Mouse (Mus musculus): ENCODE measurements at regions not wholly inside any gene's neighbourhood (a gene's known extent, or its start where the extent isn't known, plus 50 kb on each side); places are given as distances from the start of the nearest gene placed in this dataset.
"Not testable (repeated sequence)": the region's sequence is repeated elsewhere in the genome, so short reads cannot be mapped to it uniquely, and the experiment has no call there.

- in situ Hi-C loops (cut with MboI, MseI), result loop anchor here (10.0 kb wide), 1 partner anchor 408 kb away; no protein-coding TSS in a partner anchor
These were observed 67.2 kb downstream of the Qdpr start for GRCm38 (mm10) chr5:45382804-45383203.

- in situ Hi-C loops (cut with MboI, MseI), result no loop called here
These were observed 71.5 kb downstream of the Qdpr start for GRCm38 (mm10) chr5:45378486-45378885.

GRCm38 (mm10) chr5:45373069-45373468, 77.0 kb downstream of the Qdpr start:
- in situ Hi-C loops (cut with MboI, MseI), result no loop called here

- in situ Hi-C loops (cut with MboI, MseI), result no loop called here
These were observed 81.6 kb downstream of the Qdpr start for GRCm38 (mm10) chr5:45368451-45368850.

- in situ Hi-C loops (cut with MboI, MseI), result no loop called here
These were observed 89.8 kb downstream of the Qdpr start for GRCm38 (mm10) chr5:45360189-45360588.

- in situ Hi-C loops (cut with MboI, MseI), result no loop called here
These were observed 109.6 kb downstream of the Qdpr start for GRCm38 (mm10) chr5:45340411-45340810.

- in situ Hi-C loops (cut with MboI, MseI), result no loop called here
These were observed 113.2 kb downstream of the Qdpr start for GRCm38 (mm10) chr5:45336801-45337200.

- in situ Hi-C loops (cut with MboI, MseI), result not testable (repeated sequence)
These were observed 125.6 kb downstream of the Qdpr start for GRCm38 (mm10) chr5:45324468-45324867.

GRCm38 (mm10) chr5:45323500-45323899, 126.5 kb downstream of the Qdpr start:
- in situ Hi-C loops (cut with MboI, MseI), result no loop called here

- in situ Hi-C loops (cut with MboI, MseI), result no loop called here
These were observed 132.0 kb downstream of the Qdpr start for GRCm38 (mm10) chr5:45318026-45318425.

- in situ Hi-C loops (cut with MboI, MseI), result no loop called here
These were observed 148.9 kb downstream of the Qdpr start for GRCm38 (mm10) chr5:45301120-45301519.

- in situ Hi-C loops (cut with MboI, MseI), result no loop called here
These were observed 151.2 kb downstream of the Qdpr start for GRCm38 (mm10) chr5:45298872-45299271.

GRCm38 (mm10) chr5:45295134-45295533, 154.9 kb downstream of the Qdpr start:
- in situ Hi-C loops (cut with MboI, MseI), result no loop called here

- in situ Hi-C loops (cut with MboI, MseI), result no loop called here
These were observed 157.0 kb downstream of the Qdpr start for GRCm38 (mm10) chr5:45292833-45293546.

GRCm38 (mm10) chr5:45292383-45292782, 157.7 kb downstream of the Qdpr start:
- in situ Hi-C loops (cut with MboI, MseI), result no loop called here

GRCm38 (mm10) chr5:45291752-45292151, 158.3 kb downstream of the Qdpr start:
- in situ Hi-C loops (cut with MboI, MseI), result no loop called here

- in situ Hi-C loops (cut with MboI, MseI), result no loop called here
These were observed 158.8 kb downstream of the Qdpr start for GRCm38 (mm10) chr5:45291276-45291675.

GRCm38 (mm10) chr5:45286454-45286853, 163.6 kb downstream of the Qdpr start:
- in situ Hi-C loops (cut with MboI, MseI), result no loop called here

GRCm38 (mm10) chr5:45284680-45285079, 165.4 kb downstream of the Qdpr start:
- in situ Hi-C loops (cut with MboI, MseI), result no loop called here

GRCm38 (mm10) chr5:45283908-45284415, 166.1 kb downstream of the Qdpr start:
- in situ Hi-C loops (cut with MboI, MseI), result no loop called here

GRCm38 (mm10) chr5:45282207-45282930, 167.7 kb downstream of the Qdpr start:
- in situ Hi-C loops (cut with MboI, MseI), result no loop called here

GRCm38 (mm10) chr5:45278571-45278970, 171.5 kb downstream of the Qdpr start:
- in situ Hi-C loops (cut with MboI, MseI), result no loop called here

GRCm38 (mm10) chr5:45278005-45278432, 172.0 kb downstream of the Qdpr start:
- in situ Hi-C loops (cut with MboI, MseI), result no loop called here

Measured in T-helper 1 cell (primary cell).